Mouse (Mus musculus) MEL (cell line): ENCODE results near the gene Ss18l2.

Source experiments
- CHD2 ChIP-seq: IDR thresholded peaks from 2 replicates; pipeline ENCODE4 v1.6.1; 2011; ENCODE audit warnings: low read length, improper control_type of control experiment
- CTCF ChIP-seq, 3 experiments: IDR thresholded peaks in 2 of 3; conservative IDR thresholded peaks in 1 of 3; 2 replicates each; pipeline ENCODE4 v1.5.1; 2011 to 2012; ENCODE audit warnings: low read length in 3 of 3, low read depth in 2 of 3, mild to moderate bottlenecking in 2 of 3, improper control_type of control experiment in 1 of 3, inconsistent platforms in 1 of 3, mixed read lengths in 1 of 3, moderate library complexity in 1 of 3; ENCODE audit not compliant: control insufficient read depth in 1 of 3, insufficient read depth in 1 of 3, poor library complexity in 1 of 3, severe bottlenecking in 1 of 3
- ELF1 ChIP-seq: IDR thresholded peaks from 2 replicates; pipeline ENCODE4 v1.6.1; 2014; ENCODE audit warnings: low read depth, mild to moderate bottlenecking, inconsistent platforms, low read length, improper control_type of control experiment, moderate library complexity
- EP300 ChIP-seq, 2 experiments: IDR thresholded peaks; 2 replicates each; pipeline ENCODE4 v1.6.1; 2011; ENCODE audit warnings: improper control_type of control experiment in 2 of 2, low read length in 2 of 2, low read depth in 1 of 2, mild to moderate bottlenecking in 1 of 2
- HCFC1 ChIP-seq: IDR thresholded peaks from 2 replicates; pipeline ENCODE4 v1.6.1; 2012; ENCODE audit warnings: low read depth, mild to moderate bottlenecking, inconsistent platforms, low read length, improper control_type of control experiment, moderate library complexity
- MAFK ChIP-seq: IDR thresholded peaks from 2 replicates; pipeline ENCODE4 v1.6.1; 2011; ENCODE audit warnings: low read depth, mild to moderate bottlenecking, low read length, improper control_type of control experiment, borderline replicate concordance
- MAX ChIP-seq: IDR thresholded peaks from 2 replicates; pipeline ENCODE4 v1.6.1; 2011; ENCODE audit warnings: low read length, improper control_type of control experiment
- MYB ChIP-seq: IDR thresholded peaks from 2 replicates; pipeline ENCODE4 v1.6.1; 2011; ENCODE audit warnings: mild to moderate bottlenecking, low read depth, low read length, improper control_type of control experiment
- POLR2A ChIP-seq, 2 experiments: IDR thresholded peaks; 2 replicates each; pipeline ENCODE4 v1.6.1; 2011 to 2012; ENCODE audit warnings: low read length in 2 of 2, mild to moderate bottlenecking in 2 of 2, control low read depth in 1 of 2, improper control_type of control experiment in 1 of 2, low read depth in 1 of 2, moderate library complexity in 1 of 2; ENCODE audit not compliant: control insufficient read depth in 1 of 2, insufficient read depth in 1 of 2, poor library complexity in 1 of 2
- UBTF ChIP-seq: IDR thresholded peaks from 2 replicates; pipeline ENCODE4 v1.6.1; 2012; ENCODE audit warnings: low read depth, mild to moderate bottlenecking, inconsistent platforms, low read length, improper control_type of control experiment, moderate library complexity, borderline replicate concordance; ENCODE audit not compliant: insufficient read depth
- USF1 ChIP-seq: IDR thresholded peaks from 2 replicates; pipeline ENCODE4 v1.6.1; 2014; ENCODE audit warnings: low read depth, mild to moderate bottlenecking, inconsistent platforms, low read length, improper control_type of control experiment, moderate library complexity

GRCm38 (mm10) chr9:121690734-121691133 is 19.4 kb upstream of the Ss18l2 start:
- TF ChIP-seq MYB (no peak), ELF1 (no peak), POLR2A (IDR thresholded peaks at IDR 0.05; ENCODE audit: control insufficient read depth in 1 of 2, insufficient read depth in 1 of 2, low read depth in 1 of 2, low read length in 2 of 2, poor library complexity in 1 of 2) (no peak), MAFK (no peak), MAX (no peak), CHD2 (no peak), UBTF (no peak), HCFC1 (no peak), USF1 (no peak), EP300 (IDR thresholded peaks at IDR 0.05; ENCODE audit: low read depth in 1 of 2, low read length in 2 of 2) (no peak), CTCF (IDR thresholded peaks at IDR 0.05 in 2 of 3, conservative IDR thresholded peaks at IDR 0.05 in 1 of 3; ENCODE audit: control insufficient read depth in 1 of 3, insufficient read depth in 1 of 3, low read depth in 2 of 3, low read length in 3 of 3, poor library complexity in 1 of 3, severe bottlenecking in 1 of 3) (no peak)
